Comparison of ENCODE assay signal across 12 mouse cellular contexts in genomic region chr4:155056724-155057123, GRCm38 (mm10). TPM values are rescaled to one million over a fixed set of nuclear protein-coding genes. Genes with fewer than 3 reads are reported as not detected.
A peak's percentile ranks its signal among the peaks of the same experiment; 100 is the strongest.
DNase-seq lines count a peak whose midpoint lies in the region; ATAC-seq and TF ChIP-seq lines count a peak whose summit lies in the region.
"Had no signal": no experiment of that assay in that cellular context is flagged by ENCODE, and none has a peak within 500 bp of the region (broad histone marks: within the 10 kb centered on the region; RNA-seq: fewer than 3 reads in every experiment).

Gene Plch2 (minus strand): TSS chr4:155056784.

- H3K27me3 ChIP-seq in intestine, embryonic 14.5 days (replicated peaks; ENCODE audit: control insufficient read depth, insufficient read depth, low read length): no peaks in the 10 kb centered on the region
- H3K27me3 ChIP-seq in intestine, postnatal 0 days (replicated peaks; ENCODE audit: control insufficient read depth, insufficient read depth, low read length): no peaks in the 10 kb centered on the region
- peaks cover 19% of the 10 kb centered on the region for H3K27me3 ChIP-seq in embryonic facial prominence, embryonic 10.5 days (replicated peaks; ENCODE audit: low read depth, poor library complexity, severe bottlenecking)
- H3K27me3 ChIP-seq in hindbrain, embryonic 15.5 days: no peaks in the 10 kb centered on the region
- H3K27me3 ChIP-seq in midbrain, embryonic 12.5 days: peaks cover 13% of the 10 kb centered on the region
- peaks cover 11% of the 10 kb centered on the region; the same call in 1 of the 2 replicates for H3K27me3 ChIP-seq in heart, embryonic 11.5 days (ENCODE audit: control insufficient read depth, insufficient read depth, low read length)

- no peak within 1 kb of the TSS for H3K4me2 ChIP-seq in intestine, embryonic 14.5 days (ENCODE audit: low read length)
- no peak within 1 kb of the TSS for H3K4me2 ChIP-seq in intestine, postnatal 0 days (replicated peaks; ENCODE audit: low read depth)
- no peak within 1 kb of the TSS for H3K4me2 ChIP-seq in hindbrain, embryonic 15.5 days
- no peak within 1 kb of the TSS for H3K4me2 ChIP-seq in midbrain, embryonic 12.5 days (replicated peaks)
- no peak within 1 kb of the TSS for H3K4me2 ChIP-seq in heart, embryonic 11.5 days
- H3K4me2 ChIP-seq: liver, embryonic 11.5 days had no signal

- no peaks in the 10 kb centered on the region for H3K9me3 ChIP-seq in intestine, embryonic 14.5 days (ENCODE audit: control insufficient read depth, low read length)
- H3K9me3 ChIP-seq in intestine, postnatal 0 days (ENCODE audit: control insufficient read depth): no peaks in the 10 kb centered on the region
- no peaks in the 10 kb centered on the region for H3K9me3 ChIP-seq in embryonic facial prominence, embryonic 10.5 days
- H3K9me3 ChIP-seq in hindbrain, embryonic 15.5 days: no peaks in the 10 kb centered on the region
- no peaks in the 10 kb centered on the region for H3K9me3 ChIP-seq in midbrain, embryonic 12.5 days
- no peaks in the 10 kb centered on the region for H3K9me3 ChIP-seq in heart, embryonic 11.5 days (replicated peaks; ENCODE audit: control insufficient read depth, low read length)

- H3K27ac ChIP-seq in intestine, embryonic 14.5 days (ENCODE audit: low read depth): no peak within 1 kb of the TSS
- no peak within 1 kb of the TSS for H3K27ac ChIP-seq in intestine, postnatal 0 days (ENCODE audit: low read depth, low read length)
- H3K27ac ChIP-seq in embryonic facial prominence, embryonic 10.5 days (replicated peaks): peak within 1 kb of the TSS; percentile 54
- no peak within 1 kb of the TSS for H3K27ac ChIP-seq in hindbrain, embryonic 15.5 days (replicated peaks)
- no peak within 1 kb of the TSS for H3K27ac ChIP-seq in midbrain, embryonic 12.5 days (replicated peaks)
- H3K27ac ChIP-seq in heart, embryonic 11.5 days (ENCODE audit: low read depth, low read length): no peak within 1 kb of the TSS

- TF ChIP-seq CTCF in intestine, postnatal 0 days (IDR thresholded peaks at IDR 0.05; ENCODE audit: low read depth): no peak

- no peak for ATAC-seq in intestine, embryonic 14.5 days (replicated peaks; ENCODE audit: low FRiP score, low TSS enrichment, low read depth)
- no peak for ATAC-seq in intestine, postnatal 0 days
- peak; percentile 40; the same call in 1 of the 2 replicates for ATAC-seq in hindbrain, embryonic 15.5 days (ENCODE audit: low FRiP score, low read depth)
- ATAC-seq in midbrain, embryonic 12.5 days (ENCODE audit: low FRiP score, low read depth): peak; percentile 35; the same call in 1 of the 2 replicates
- no peak for ATAC-seq in heart, embryonic 11.5 days (replicated peaks; ENCODE audit: insufficient number of reproducible peaks, low FRiP score, low TSS enrichment)

- 0 out of 2 replicates have a peak, but pooled peaks cover 5% of the 10 kb centered on the region for H3K4me1 ChIP-seq in intestine, embryonic 14.5 days (replicated peaks; ENCODE audit: control insufficient read depth, insufficient read depth, low read length)
- H3K4me1 ChIP-seq in intestine, postnatal 0 days (replicated peaks; ENCODE audit: control insufficient read depth, insufficient read depth, low read length): peaks cover 4% of the 10 kb centered on the region; the same call in 1 of the 2 replicates
- peaks cover 31% of the 10 kb centered on the region for H3K4me1 ChIP-seq in embryonic facial prominence, embryonic 10.5 days
- H3K4me1 ChIP-seq in hindbrain, embryonic 15.5 days (replicated peaks): peaks cover 11% of the 10 kb centered on the region; the same call in 1 of the 2 replicates
- H3K4me1 ChIP-seq in midbrain, embryonic 12.5 days: peaks cover 36% of the 10 kb centered on the region
- no peaks in the 10 kb centered on the region for H3K4me1 ChIP-seq in heart, embryonic 11.5 days (ENCODE audit: control insufficient read depth, insufficient read depth, low read length)

- no peak for DNase-seq in intestine, embryonic 14.5 days (ENCODE audit: low spot score)
- no peak for DNase-seq in embryonic facial prominence, embryonic 10.5 days (ENCODE audit: low spot score)
- no peak for DNase-seq in kidney, adult 11 months
- no peak for DNase-seq in liver
- DNase-seq: cerebellum, postnatal 25 days; heart, adult 18-20 months; thymus, postnatal 4 days had no signal

- WGBS in intestine, embryonic 14.5 days: 70% methylated on average over 10 of the region's 10 CpGs
- 68% methylated on average over 10 of the region's 10 CpGs for WGBS in intestine, postnatal 0 days
- WGBS in embryonic facial prominence, embryonic 10.5 days: 66% methylated on average over 10 of the region's 10 CpGs
- 57% methylated on average over 10 of the region's 10 CpGs for WGBS in hindbrain, embryonic 15.5 days
- WGBS in midbrain, embryonic 12.5 days: 73% methylated on average over 10 of the region's 10 CpGs
- 61% methylated on average over 10 of the region's 10 CpGs for WGBS in heart, embryonic 11.5 days (ENCODE audit: insufficient replicate concordance)

- no peak within 1 kb of the TSS for H3K9ac ChIP-seq in intestine, embryonic 14.5 days (ENCODE audit: low read length)
- H3K9ac ChIP-seq in intestine, postnatal 0 days (ENCODE audit: low read depth, low read length): no peak within 1 kb of the TSS
- H3K9ac ChIP-seq in hindbrain, embryonic 15.5 days: no peak within 1 kb of the TSS
- H3K9ac ChIP-seq in midbrain, embryonic 12.5 days (replicated peaks): no peak within 1 kb of the TSS; the same call in 1 of the 2 replicates
- no peak within 1 kb of the TSS for H3K9ac ChIP-seq in heart, embryonic 11.5 days (ENCODE audit: low read depth, low read length)

- no peaks in the 10 kb centered on the region for H3K36me3 ChIP-seq in intestine, embryonic 14.5 days (ENCODE audit: control insufficient read depth, insufficient read depth, low read length)
- no peaks in the 10 kb centered on the region; the same call in 1 of the 2 replicates for H3K36me3 ChIP-seq in intestine, postnatal 0 days (ENCODE audit: control insufficient read depth, insufficient read depth)
- no peaks in the 10 kb centered on the region for H3K36me3 ChIP-seq in embryonic facial prominence, embryonic 10.5 days (replicated peaks)
- no peaks in the 10 kb centered on the region for H3K36me3 ChIP-seq in hindbrain, embryonic 15.5 days
- no peaks in the 10 kb centered on the region for H3K36me3 ChIP-seq in midbrain, embryonic 12.5 days
- H3K36me3 ChIP-seq in heart, embryonic 11.5 days (ENCODE audit: control insufficient read depth, insufficient read depth, low read length): no peaks in the 10 kb centered on the region

- no peak within 1 kb of the TSS for H3K4me3 ChIP-seq in intestine, embryonic 14.5 days (ENCODE audit: low read depth, low read length)
- no peak within 1 kb of the TSS for H3K4me3 ChIP-seq in intestine, postnatal 0 days (ENCODE audit: low read depth, low read length)
- H3K4me3 ChIP-seq in embryonic facial prominence, embryonic 10.5 days: peak within 1 kb of the TSS; percentile 5; the same call in 1 of the 2 replicates
- H3K4me3 ChIP-seq in hindbrain, embryonic 15.5 days: no peak within 1 kb of the TSS
- no peak within 1 kb of the TSS for H3K4me3 ChIP-seq in midbrain, embryonic 12.5 days
- no peak within 1 kb of the TSS for H3K4me3 ChIP-seq in heart, embryonic 11.5 days (ENCODE audit: low read depth, low read length)

RNA-seq across cellular contexts. Expression of gene Plch2, which starts in this region (rescaled TPM):
- 12.8 and 13.3 TPM in 2 replicates for polyA plus RNA-seq in intestine, embryonic 14.5 days (2014; fragmentation: Nextera tagmentation; extraction: Ambion mirVana)
- 5.3 and 5.7 TPM in 2 replicates for polyA plus RNA-seq in intestine, postnatal 0 days (2015; fragmentation: Nextera tagmentation; extraction: Ambion mirVana)
- 2.0 and 3.5 TPM in 2 replicates for polyA plus RNA-seq in embryonic facial prominence, embryonic 10.5 days (2016; fragmentation: Nextera tagmentation; extraction: Ambion mirVana)
- 17.9 and 18.2 TPM in 2 replicates for polyA plus RNA-seq in hindbrain, embryonic 15.5 days (2015; fragmentation: Nextera tagmentation; extraction: Ambion mirVana)
- polyA plus RNA-seq in midbrain, embryonic 12.5 days (2016; fragmentation: Nextera tagmentation; extraction: Ambion mirVana): 3.6 and 3.7 TPM in 2 replicates
- polyA plus RNA-seq in heart, embryonic 11.5 days (2014; fragmentation: Nextera tagmentation; extraction: Ambion mirVana): 0.13 and 0.30 TPM in 2 replicates

Comparison
In these comparisons a context has a peak if more than half of its experiments do, and no peak if none do; other contexts are left out.
1. ATAC-seq: peak in hindbrain, embryonic 15.5 days (single experiment) and midbrain, embryonic 12.5 days (single experiment); none in intestine, embryonic 14.5 days (single experiment), intestine, postnatal 0 days (single experiment) and heart, embryonic 11.5 days (single experiment).